Mouse (Mus musculus) forebrain, embryonic 16.5 days (tissue): Measurements from ENCODE around the gene Olfr789. TPM values are rescaled to one million over a fixed set of nuclear protein-coding genes. Genes with fewer than 3 reads are reported as not detected.

Experiments used
- polyA plus RNA-seq: library from polyadenylated mRNA; unstranded; fragments of >200 nt; fragmentation: Nextera tagmentation; extraction: Ambion mirVana; gene quantifications from 2 replicates; pipeline ENCODE4 v1.2.1, GENCODE M21; 2015

Gene Olfr789
- polyA plus RNA-seq, 1 experiment from 2014 or later, result not detected

Other genes with a start within 250 kb of the Olfr789 start
- not detected in 2 replicates for gene Olfr774, start 248.5 kb upstream of the Olfr789 start, polyA plus RNA-seq
- not detected in 2 replicates for gene Olfr775, start 236.3 kb upstream of the Olfr789 start, polyA plus RNA-seq
- not detected in 2 replicates for gene Olfr776, start 225.6 kb upstream of the Olfr789 start, polyA plus RNA-seq
- 0.09 TPM in 1 of 2 replicates, not detected in the other for gene Olfr777, start 213.3 kb upstream of the Olfr789 start, polyA plus RNA-seq
- not detected in 2 replicates for gene Olfr780, start 166.6 kb upstream of the Olfr789 start, polyA plus RNA-seq
- not detected in 2 replicates for gene Olfr781, start 155.9 kb upstream of the Olfr789 start, polyA plus RNA-seq
- gene Olfr782, start 135.9 kb upstream of the Olfr789 start, polyA plus RNA-seq, result not detected in 2 replicates
- 0.07 and 0.15 TPM in 2 replicates for gene Olfr784, start 100.7 kb upstream of the Olfr789 start, polyA plus RNA-seq
- not detected in 2 replicates for gene Olfr785, start 79.3 kb upstream of the Olfr789 start, polyA plus RNA-seq
- not detected in 2 replicates for gene Olfr786, start 57.4 kb upstream of the Olfr789 start, polyA plus RNA-seq
- not detected in 2 replicates for gene Olfr787, start 22.9 kb upstream of the Olfr789 start, polyA plus RNA-seq
- not detected in 2 replicates for gene Olfr788, start 13.8 kb upstream of the Olfr789 start, polyA plus RNA-seq
- gene Olfr790, start 13.7 kb downstream of the Olfr789 start, polyA plus RNA-seq, result not detected in 2 replicates
- not detected in 2 replicates for gene Olfr791, start 37.0 kb downstream of the Olfr789 start, polyA plus RNA-seq
- not detected in 2 replicates for gene Olfr792, start 54.4 kb downstream of the Olfr789 start, polyA plus RNA-seq
- gene Olfr794, start 82.9 kb downstream of the Olfr789 start, polyA plus RNA-seq, result not detected in 2 replicates
- not detected in 2 replicates for gene Olfr796, start 127.8 kb downstream of the Olfr789 start, polyA plus RNA-seq
- not detected in 2 replicates for gene Olfr798, start 143.2 kb downstream of the Olfr789 start, polyA plus RNA-seq
- not detected in 2 replicates for gene Olfr799, start 152.7 kb downstream of the Olfr789 start, polyA plus RNA-seq
- not detected in 2 replicates for gene Olfr800, start 172.9 kb downstream of the Olfr789 start, polyA plus RNA-seq
- not detected in 2 replicates for gene Olfr801, start 189.1 kb downstream of the Olfr789 start, polyA plus RNA-seq
- 0.06 TPM in 1 of 2 replicates, not detected in the other for gene Olfr802, start 203.4 kb downstream of the Olfr789 start, polyA plus RNA-seq
- not detected in 2 replicates for gene Olfr803, start 209.5 kb downstream of the Olfr789 start, polyA plus RNA-seq
- gene Olfr804, start 218.5 kb downstream of the Olfr789 start, polyA plus RNA-seq, result not detected in 2 replicates
- not detected in 2 replicates for gene Olfr805, start 244.6 kb downstream of the Olfr789 start, polyA plus RNA-seq